Mouse (Mus musculus) embryonic stem cell, embryonic (primary cell): ENCODE data around the gene Sfxn2.

Source experiments
- CTCF ChIA-PET, 4 experiments: fragments of 300-600 bp in 2 of 4; fragments of 350-600 bp in 2 of 4; sonication (Branson Sonifier 250); formaldehyde crosslinking; loops; one replicate each; lab custom pipeline; 2022; ENCODE audit warnings: inconsistent platforms in 2 of 4; lab: Charles Lee
- POLR2A ChIA-PET, 4 experiments: fragments of 300-600 bp in 2 of 4; fragments of 350-600 bp in 2 of 4; sonication (Branson Sonifier 250); formaldehyde crosslinking; loops; one replicate each; lab custom pipeline; 2022; ENCODE audit warnings: antibody characterized with exemption in 4 of 4, inconsistent platforms in 1 of 4; lab: Charles Lee

Gene Sfxn2

DNA sequence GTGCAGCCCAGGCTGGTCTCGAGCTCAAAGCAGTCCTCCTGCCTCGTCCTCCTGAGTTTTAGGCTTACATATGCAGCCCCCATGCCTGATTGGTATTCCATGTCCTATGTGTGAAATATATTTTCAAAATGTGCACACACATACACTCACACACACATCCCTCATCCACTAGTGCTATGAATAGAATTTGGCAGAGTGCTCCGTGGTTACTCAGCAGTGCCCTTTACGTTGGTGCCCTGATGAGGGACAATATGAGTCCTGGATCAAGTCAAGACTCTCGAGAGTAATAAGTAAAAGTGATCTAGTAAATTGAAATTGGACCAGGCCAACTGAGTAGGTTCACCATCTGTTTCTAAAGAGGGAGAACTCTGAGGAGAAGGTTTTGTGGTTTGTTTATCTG lies 70.1 kb downstream of the Sfxn2 start:
- POLR2A ChIA-PET = interaction anchor here in 2 of 4 experiments (0.6 to 2.7 kb wide), 5 partner anchors 11 to 226 kb away, joined by 4 to 17 read pairs (median 8); no protein-coding TSS in a partner anchor
- CTCF ChIA-PET = interaction anchor here in 2 of 4 experiments (0.5 to 2.0 kb wide), 5 partner anchors 36 to 336 kb away, joined by 3 to 8 read pairs (median 3); no protein-coding TSS in a partner anchor

DNA sequence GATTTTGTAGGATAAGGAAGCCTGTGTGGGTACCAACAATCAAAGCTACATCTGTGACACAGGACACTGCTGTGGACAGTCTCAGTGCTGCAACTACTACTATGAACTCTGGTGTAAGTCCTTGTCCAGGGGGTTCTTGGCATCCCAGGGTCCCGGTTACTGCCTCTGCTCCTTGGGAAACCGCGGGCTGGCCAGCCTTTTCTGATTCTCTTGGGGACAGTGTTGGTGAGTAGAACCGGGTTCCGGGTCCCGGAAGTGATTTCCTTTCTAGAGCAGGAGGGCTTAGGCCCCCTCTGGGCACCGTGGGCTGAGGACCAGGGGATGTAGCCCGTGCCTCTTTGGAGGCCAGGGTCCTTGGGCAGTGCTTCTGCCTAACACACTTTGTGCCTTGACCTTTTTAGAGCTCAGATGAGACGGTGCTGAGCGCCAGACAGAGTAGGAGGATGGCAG lies 71.2 kb downstream of the Sfxn2 start:
- ChIA-PET CTCF (interaction anchor here in 3 of 4 experiments (0.5 to 2.3 kb wide), 8 partner anchors 13 to 209 kb away, joined by 3 to 11 read pairs (median 4); no protein-coding TSS in a partner anchor), POLR2A (interaction anchor here in 3 of 4 experiments (0.6 to 2.5 kb wide), 17 partner anchors 10 to 268 kb away, joined by 3 to 18 read pairs (median 4); partner anchors contain the start of gene Wbp1l (in 1 of the 3))

DNA sequence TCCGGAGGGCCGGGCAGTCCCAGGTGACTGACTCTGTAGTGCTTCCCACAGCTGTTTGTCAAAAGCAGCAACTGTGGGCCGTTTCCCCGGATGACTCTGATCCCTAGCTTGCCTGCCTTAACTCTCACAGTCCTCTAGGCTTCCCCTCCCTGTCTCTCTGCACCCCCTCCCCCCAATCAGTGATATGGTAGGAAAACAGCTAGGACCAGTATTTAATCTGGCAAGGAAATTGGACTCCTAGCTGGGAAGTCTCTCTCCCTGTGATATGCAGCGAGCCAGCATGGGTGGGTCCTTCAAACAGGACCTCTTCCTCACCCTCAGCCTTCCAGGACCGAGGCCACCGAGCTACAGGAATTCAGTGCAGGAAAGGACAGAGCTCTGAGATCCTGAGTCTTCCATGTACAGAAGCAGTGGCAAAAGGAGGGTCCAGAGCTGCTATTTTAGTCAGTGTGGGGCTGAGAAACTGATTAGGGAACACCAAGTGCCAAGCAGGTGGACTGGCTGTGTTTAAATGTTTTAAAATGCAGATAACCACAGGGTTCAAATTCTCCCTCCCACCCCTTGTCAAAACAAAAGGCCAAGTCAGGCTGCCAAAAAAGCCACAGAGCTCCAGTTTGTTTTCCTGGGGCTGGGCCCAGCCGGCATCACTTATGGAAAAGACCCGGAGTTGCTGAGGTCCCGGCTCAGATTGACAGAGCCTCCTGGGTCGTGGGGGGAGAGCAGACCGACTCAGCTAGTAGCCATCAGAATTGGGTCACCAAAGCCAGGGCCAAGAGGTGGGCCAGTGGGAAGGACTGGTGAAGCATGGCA lies 71.8 kb downstream of the Sfxn2 start:
- POLR2A ChIA-PET = interaction anchor here in 3 of 4 experiments (0.6 to 2.5 kb wide), 24 partner anchors 9 to 267 kb away, joined by 3 to 18 read pairs (median 4); partner anchors contain the start of genes Arl3 (in 1 of the 3), Sfxn2 (in 1 of the 3) and Wbp1l (in 1 of the 3)
- CTCF ChIA-PET = interaction anchor here in 3 of 4 experiments (0.5 to 2.3 kb wide), 12 partner anchors 12 to 248 kb away, joined by 3 to 11 read pairs (median 4); partner anchors contain the start of gene Sufu (in 1 of the 3)

DNA sequence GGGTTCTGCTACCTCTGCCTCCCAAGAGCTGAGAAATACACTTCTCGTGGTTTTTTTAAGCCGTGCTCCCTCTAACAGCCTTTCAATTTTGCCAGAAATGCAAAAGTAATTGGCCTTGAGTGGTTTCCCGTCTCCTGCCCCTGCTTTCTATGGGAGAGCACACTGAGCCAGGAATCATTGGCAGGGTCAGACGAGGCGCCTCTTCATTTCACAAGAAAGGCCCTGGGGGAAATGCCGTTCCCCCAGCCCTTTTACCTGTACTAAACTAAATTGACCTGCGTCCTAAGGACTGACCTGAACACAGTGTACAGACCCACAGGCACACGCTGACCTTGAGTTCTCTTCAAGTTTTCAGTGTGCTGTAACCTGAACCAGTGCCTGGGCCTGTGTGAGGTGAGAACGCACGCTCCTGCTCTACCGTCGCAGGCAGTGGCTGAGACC lies 72.9 kb downstream of the Sfxn2 start:
- ChIA-PET POLR2A (interaction anchor here in 3 of 4 experiments (0.6 to 2.5 kb wide), 9 partner anchors 8 to 145 kb away, joined by 3 to 17 read pairs (median 5); partner anchors contain the start of gene Wbp1l (in 1 of the 3)), CTCF (interaction anchor here in 2 of 4 experiments (1.1 to 2.3 kb wide), 3 partner anchors 9 to 250 kb away, joined by 3 to 11 read pairs (median 4); partner anchors contain the start of gene Sufu (in 1 of the 2))

DNA sequence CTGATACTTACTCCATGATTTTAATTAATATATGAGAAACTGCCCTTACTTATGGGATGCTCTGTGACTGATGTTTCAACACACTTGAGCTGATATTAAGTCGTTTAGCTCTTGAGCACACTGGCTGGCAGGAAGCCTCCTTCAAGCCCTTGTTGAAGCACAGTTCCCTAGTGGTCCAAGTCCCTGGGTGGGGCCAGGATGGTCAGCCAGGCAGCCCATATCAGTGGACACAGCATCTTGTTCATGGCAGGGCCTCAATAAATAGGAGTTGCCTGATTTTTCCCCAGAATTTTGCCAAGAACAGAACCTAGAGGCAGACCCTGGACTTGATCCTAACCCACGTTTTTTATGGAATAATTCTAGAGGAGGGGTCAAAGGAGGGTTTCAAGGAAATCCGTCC lies 74.1 kb downstream of the Sfxn2 start:
- POLR2A ChIA-PET = interaction anchor here in 1 of 4 experiments (1.5 kb wide), 1 partner anchor 146 kb away, joined by 4 read pairs; no protein-coding TSS in a partner anchor
- CTCF ChIA-PET = interaction anchor here in 1 of 4 experiments (1.2 kb wide), 1 partner anchor 251 kb away, joined by 4 read pairs; the partner anchor contains the start of gene Sufu
